In the genomic region with DNA sequence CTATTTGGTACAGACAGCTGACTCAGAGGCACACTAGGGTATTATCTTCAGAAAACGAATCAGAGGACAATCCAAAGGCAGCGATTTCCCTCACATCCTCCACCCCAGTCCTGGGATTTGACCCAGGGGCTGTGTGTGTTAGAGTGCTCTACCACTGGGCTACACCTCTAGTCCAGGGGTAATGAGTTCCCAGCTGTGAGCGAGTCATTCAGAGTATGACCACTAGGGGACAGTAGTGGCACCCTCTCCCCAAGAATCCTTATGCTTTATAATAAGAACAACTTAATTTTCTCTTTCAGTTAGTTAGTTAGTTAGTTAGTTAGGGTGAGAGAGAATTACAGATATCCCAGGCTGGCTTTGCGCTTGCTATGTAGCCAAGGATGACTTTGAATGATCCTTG, we compare ENCODE assay signal across 1 mouse cellular context.
TF ChIP-seq lines count a peak whose summit lies in the region.

No protein-coding gene starts in this region.

TF ChIP-seq in CH12.LX, 34 proteins besides CTCF, POLR2A, EP300 and RAD21 (continued from another document):
- TF ChIP-seq MAFK (IDR thresholded peaks at IDR 0.05; ENCODE audit: insufficient replicate concordance, low read length) (no peak), USF1 (IDR thresholded peaks at IDR 0.05; ENCODE audit: low read depth, low read length) (no peak), ZC3H11A (IDR thresholded peaks at IDR 0.05; ENCODE audit: low read depth, low read length) (no peak), PAX5 (IDR thresholded peaks at IDR 0.05; ENCODE audit: low read length) (no peak), MAZ (IDR thresholded peaks at IDR 0.05; ENCODE audit: low read depth, low read length) (no peak), BHLHE40 (IDR thresholded peaks at IDR 0.05; ENCODE audit: low read depth, low read length) (0 out of 2 replicates have a peak, but pooled peaks have one; percentile 9), JUND (conservative IDR thresholded peaks at IDR 0.05; ENCODE audit: low read depth, low read length) (no peak; the same call in 1 of the 2 replicates), NELFE (IDR thresholded peaks at IDR 0.05; ENCODE audit: low read depth, low read length) (no peak; the same call in 1 of the 2 replicates), IRF4 (IDR thresholded peaks at IDR 0.05; ENCODE audit: low read depth, low read length) (0 out of 2 replicates have a peak, but pooled peaks have one; percentile 46), MXI1 (IDR thresholded peaks at IDR 0.05; ENCODE audit: low read depth, low read length) (no peak), UBTF (IDR thresholded peaks at IDR 0.05; ENCODE audit: low read depth, low read length) (no peak), CHD2 (IDR thresholded peaks at IDR 0.05; ENCODE audit: low read length) (no peak), TBP (conservative IDR thresholded peaks at IDR 0.05; ENCODE audit: low read depth, low read length) (no peak), MYC (IDR thresholded peaks at IDR 0.05; ENCODE audit: low read depth, low read length) (no peak), SIN3A (IDR thresholded peaks at IDR 0.05; ENCODE audit: low read length) (no peak), HCFC1 (IDR thresholded peaks at IDR 0.05; ENCODE audit: low read depth, low read length) (no peak), ZNF384 (IDR thresholded peaks at IDR 0.05; ENCODE audit: low read depth, low read length) (no peak)
